Mouse (Mus musculus): ENCODE measurements around the gene Gm20388. TPM values are rescaled to one million over a fixed set of nuclear protein-coding genes. Genes with fewer than 3 reads are reported as not detected.

Gene Gm20388
- polyA plus RNA-seq, 1 experiment = 59.3 TPM

DNA sequence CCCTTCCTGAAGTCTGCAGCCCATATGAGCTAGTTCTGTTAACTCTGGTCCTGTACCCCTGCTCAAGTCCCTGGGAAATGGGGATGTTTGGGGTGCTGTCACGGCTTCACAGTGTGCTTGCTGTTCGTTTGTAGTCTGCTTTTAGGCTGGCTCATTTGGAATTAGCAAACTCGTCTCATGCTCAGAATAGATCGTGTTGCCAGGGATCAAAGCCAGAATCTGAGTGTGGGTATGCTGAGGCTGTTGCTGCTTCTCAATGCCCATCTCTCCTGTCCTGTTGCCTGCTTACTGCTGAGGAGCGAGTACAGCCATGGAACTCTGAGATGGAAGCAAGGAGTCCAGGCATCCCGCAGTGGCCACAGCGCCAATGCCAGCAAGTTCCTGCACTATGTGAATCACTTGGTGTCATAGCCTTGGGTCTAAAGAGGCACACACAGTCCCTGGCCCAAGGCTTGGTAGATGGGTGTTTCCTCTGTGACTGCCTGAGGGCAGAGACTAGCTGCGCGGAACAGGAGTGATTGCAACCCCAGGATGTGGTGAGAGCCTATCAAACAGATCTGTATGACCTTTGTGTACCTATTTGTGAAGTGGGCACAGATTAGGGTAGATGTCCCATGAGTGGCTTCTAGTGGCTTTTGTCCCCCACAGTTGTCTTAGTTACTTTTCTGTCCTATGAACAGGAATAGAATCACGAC lies 4364.9 kb downstream of the Gm20388 start:
- TF ChIP-seq CTCF (IDR thresholded peaks at IDR 0.05; ENCODE audit: borderline replicate concordance, extremely low read depth, insufficient read depth, insufficient read length) = no peak
- TF ChIP-seq POLR2A (IDR thresholded peaks at IDR 0.05; ENCODE audit: borderline replicate concordance, extremely low read depth, insufficient read depth, insufficient read length, poor library complexity, severe bottlenecking) = no peak
- peak; percentile 35 for DNase-seq (ENCODE audit: low read depth)

DNA sequence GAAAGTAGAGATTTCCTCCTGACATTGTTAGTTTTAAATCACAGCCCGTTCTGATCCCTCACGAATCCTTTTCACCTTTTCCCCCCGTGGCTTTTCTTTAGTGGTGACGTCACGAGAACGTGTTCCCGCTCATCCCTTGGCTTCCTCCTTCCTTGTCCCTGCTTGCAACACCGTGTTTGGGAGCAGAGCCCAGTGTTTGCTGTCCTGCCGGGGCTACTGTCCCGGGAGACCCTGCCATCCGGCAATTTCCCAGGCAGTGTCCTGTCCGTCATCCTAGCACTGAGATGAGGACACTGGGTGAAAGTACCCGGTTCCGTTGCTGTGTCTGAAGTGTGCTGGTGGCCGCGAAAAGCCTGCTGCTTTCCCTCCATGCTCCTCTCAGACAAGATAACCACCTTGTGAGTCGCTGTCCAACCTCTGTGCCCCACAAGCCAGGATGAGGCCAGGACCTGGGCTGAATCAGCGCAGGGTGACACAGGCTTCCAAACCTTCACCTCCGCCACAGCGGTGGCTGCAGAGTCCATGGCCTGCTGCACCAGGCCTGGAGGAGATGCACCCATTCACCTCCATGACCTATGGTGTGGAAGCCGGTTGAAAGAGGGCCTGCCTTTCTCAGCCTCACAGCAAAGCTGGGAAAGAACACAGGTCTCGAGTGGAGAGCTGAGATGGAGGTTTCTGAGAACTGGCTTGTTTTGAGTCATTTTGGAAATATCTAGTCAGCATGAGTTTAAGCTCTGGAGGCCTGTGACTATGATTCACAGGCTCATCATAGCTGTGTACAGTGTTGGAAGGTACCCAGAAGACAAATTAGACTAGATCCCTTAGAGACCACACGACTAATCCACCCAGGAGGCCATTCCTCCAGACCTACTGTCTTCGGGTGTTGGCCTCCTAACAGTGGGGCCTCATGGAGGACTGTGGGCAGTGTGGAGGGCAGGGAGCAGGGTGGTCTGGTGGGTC lies 4367.6 kb downstream of the Gm20388 start:
- no peak for DNase-seq (ENCODE audit: low read depth)
- no peak for TF ChIP-seq POLR2A (IDR thresholded peaks at IDR 0.05; ENCODE audit: borderline replicate concordance, extremely low read depth, insufficient read depth, insufficient read length, poor library complexity, severe bottlenecking)
- no peak for TF ChIP-seq CTCF (IDR thresholded peaks at IDR 0.05; ENCODE audit: borderline replicate concordance, extremely low read depth, insufficient read depth, insufficient read length)

DNA sequence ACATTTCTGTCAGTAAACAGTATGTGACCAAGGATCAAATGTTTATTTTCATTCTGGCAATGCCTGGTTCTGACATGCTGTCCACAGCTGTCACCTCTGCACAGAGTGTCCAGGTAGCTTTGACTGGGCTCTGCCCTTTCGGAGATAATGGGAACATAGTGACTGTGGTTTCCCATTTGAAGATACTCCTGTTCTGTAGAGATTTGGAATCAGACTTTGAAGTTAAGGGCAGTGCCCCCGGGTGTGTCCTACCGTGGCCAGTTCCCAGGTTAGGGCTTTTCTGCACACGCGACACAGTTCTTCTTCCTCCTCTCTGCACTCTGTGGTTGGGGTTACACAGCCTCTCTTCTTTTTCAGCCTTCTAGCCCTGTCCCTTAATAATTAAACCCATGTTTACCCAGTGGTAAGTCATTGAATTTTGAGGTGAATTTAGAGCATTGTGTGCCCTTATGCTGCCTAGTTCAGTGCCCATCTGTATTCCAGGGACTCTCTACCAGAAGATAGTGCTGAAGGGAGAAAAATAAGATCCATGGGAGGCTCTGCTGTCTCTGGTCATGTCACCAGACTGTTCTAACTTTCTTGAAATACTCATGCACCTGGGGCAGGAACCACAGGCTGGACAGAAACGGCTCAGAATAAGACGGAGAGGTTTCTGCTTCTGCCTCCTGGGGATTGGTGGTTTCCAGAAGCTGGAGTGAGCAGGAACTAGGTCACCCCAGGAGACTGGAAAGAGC lies 4368.5 kb downstream of the Gm20388 start:
- TF ChIP-seq CTCF (IDR thresholded peaks at IDR 0.05; ENCODE audit: borderline replicate concordance, extremely low read depth, insufficient read depth, insufficient read length) = no peak
- no peak for TF ChIP-seq POLR2A (IDR thresholded peaks at IDR 0.05; ENCODE audit: borderline replicate concordance, extremely low read depth, insufficient read depth, insufficient read length, poor library complexity, severe bottlenecking)
- no peak for DNase-seq (ENCODE audit: low read depth)

DNA sequence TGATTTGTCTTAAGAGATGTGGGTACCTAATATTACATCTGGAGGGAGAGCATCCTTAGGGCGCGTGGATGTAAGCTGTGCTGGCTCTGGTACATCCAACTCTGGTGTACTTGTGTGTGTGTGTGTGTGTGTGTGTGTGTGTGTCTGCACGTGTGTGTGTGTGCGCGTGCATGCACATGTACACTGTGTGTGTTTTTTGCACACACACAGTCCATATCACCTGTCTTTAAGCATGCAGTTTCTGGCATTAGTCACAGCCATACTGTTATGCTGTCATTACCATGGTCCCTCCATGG lies 4369.0 kb downstream of the Gm20388 start:
- TF ChIP-seq CTCF (IDR thresholded peaks at IDR 0.05; ENCODE audit: borderline replicate concordance, extremely low read depth, insufficient read depth, insufficient read length) = no peak
- no peak for DNase-seq (ENCODE audit: low read depth)

DNA sequence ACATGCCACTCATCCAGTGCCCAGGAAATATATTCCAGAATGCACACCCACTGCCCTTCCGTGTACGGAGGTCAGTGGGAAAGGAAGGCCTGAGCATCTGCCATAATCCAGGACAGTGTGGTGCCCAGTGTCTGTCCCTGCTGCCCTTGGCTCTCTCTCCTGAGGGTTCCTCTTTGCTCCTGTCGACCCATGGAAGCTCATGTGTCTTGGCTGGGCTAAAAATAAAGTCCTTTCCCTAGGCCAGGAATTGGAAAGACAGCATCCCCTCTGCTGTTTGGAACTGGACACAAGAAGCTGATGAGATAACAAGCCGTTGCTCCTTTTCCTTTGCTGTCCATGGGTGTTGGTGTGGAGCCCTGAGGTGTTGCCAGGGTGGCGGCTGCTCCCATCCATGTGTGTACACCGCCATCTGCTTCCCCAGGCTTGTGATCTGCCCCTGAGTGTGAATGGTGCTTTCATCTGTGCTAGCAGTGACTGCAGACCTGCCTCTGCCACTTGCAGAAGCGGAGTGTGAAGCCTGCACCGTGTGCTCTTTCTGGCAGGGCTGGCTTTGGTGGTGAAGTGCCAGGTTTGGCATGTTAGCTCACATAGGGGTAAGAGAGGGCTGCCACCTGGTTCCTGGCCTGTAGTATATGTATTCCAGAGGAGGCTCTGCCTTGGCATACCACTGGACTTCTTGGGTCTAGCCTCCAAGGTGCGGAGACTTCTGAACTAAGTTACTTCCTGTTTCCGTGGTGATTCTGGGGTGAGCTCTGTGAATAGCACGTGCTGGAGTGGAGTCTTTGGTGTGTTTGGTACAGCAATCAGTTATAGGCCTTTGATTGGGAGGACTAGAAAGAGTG lies 4371.3 kb downstream of the Gm20388 start:
- DNase-seq (ENCODE audit: low read depth) = peak; percentile 83
- TF ChIP-seq CTCF (IDR thresholded peaks at IDR 0.05; ENCODE audit: borderline replicate concordance, extremely low read depth, insufficient read depth, insufficient read length) (no peak), POLR2A (IDR thresholded peaks at IDR 0.05; ENCODE audit: borderline replicate concordance, extremely low read depth, insufficient read depth, insufficient read length, poor library complexity, severe bottlenecking) (no peak)

DNA sequence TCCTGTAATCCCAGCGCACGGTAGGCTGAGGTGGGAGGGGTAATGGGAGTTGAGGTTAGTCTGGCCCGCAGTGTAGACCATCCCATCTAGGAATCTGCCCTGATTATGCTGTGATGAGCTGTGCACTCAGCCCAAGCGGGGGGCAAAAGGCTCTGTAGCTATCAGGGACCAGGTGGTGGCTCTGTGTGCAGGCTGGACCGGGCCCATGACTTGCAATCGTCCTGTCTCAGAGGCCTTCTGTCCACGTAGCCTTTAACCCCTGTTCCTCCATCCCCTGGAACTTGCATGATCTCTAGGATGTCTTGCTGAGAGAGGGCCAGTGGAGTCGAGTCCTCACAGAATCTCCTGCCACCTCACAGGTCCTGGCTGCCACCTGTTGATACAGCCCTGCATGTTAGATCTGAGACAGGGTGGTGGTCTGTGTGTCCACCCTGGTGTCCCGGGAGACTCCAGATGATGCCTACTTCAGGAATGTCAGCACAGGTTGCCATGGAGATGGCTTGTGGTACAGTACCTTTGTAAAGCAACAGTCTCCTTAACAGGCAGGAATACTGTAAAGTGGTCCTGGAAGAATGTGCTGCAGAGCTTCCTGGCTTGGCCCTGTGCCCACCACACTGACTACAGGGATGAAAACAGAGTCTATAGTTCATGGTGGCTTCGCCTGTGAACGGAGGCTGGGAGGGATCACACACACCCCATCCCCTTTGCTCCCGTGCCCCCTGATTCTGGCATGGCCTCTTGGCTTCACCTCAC lies 4372.4 kb downstream of the Gm20388 start:
- DNase-seq (ENCODE audit: low read depth) = peak; percentile 69
- no peak for TF ChIP-seq CTCF (IDR thresholded peaks at IDR 0.05; ENCODE audit: borderline replicate concordance, extremely low read depth, insufficient read depth, insufficient read length)
- no peak for TF ChIP-seq POLR2A (IDR thresholded peaks at IDR 0.05; ENCODE audit: borderline replicate concordance, extremely low read depth, insufficient read depth, insufficient read length, poor library complexity, severe bottlenecking)

DNA sequence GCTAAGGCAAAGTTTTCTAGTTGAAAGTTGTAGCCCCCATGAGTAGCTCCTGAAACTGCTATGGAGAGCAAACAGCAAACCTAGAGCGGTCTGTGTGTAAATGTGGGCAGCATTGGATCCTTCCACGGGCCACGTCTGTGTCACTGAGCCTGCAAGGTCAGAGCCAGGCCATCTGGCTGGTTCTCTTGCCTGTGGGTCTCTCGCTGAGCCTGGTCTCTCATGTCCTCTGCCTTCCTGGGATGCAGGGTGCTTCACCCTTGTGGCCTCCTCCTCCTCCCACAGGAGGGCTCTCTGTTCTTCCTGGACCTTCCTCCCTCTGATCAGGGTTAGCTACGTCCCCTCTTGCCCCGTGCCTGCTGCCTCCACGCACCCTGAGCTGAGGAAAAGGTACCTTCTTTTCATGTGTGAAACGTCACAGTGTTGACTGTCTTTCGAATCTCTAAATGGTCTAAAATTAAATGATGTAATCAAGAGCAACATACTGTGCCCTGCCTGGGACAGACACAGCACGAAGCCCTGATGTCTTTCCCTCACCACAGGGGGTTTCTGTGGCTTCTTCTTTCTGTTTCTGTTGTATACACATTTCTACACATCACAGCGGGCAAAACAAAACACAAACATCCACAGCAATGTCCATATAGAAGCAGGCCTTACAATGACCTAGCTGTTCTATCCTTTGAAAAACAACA lies 4373.1 kb downstream of the Gm20388 start:
- DNase-seq (ENCODE audit: low read depth) = no peak
- no peak for TF ChIP-seq POLR2A (IDR thresholded peaks at IDR 0.05; ENCODE audit: borderline replicate concordance, extremely low read depth, insufficient read depth, insufficient read length, poor library complexity, severe bottlenecking)
- TF ChIP-seq CTCF (IDR thresholded peaks at IDR 0.05; ENCODE audit: borderline replicate concordance, extremely low read depth, insufficient read depth, insufficient read length) = no peak

DNA sequence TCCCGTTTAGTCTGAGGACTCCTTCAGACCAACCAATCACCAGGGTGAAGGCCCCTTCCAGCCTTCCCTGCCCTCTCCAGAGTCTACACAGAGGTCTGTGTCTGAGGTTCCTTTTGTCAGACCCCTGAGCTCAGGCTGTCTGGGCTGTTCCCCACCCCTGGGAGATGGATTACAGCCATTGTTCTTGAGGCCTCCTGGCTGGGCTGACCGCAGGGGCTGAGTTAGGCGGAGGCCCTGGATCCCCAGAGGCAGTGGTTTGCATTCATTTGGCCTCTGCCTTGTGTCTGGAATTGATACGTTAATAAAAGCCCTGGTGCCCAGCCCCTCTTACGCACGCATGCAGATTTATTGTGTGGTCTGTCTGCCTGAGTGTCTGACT lies 4373.7 kb downstream of the Gm20388 start:
- peak; percentile 94 for DNase-seq (ENCODE audit: low read depth)
- TF ChIP-seq CTCF (IDR thresholded peaks at IDR 0.05; ENCODE audit: borderline replicate concordance, extremely low read depth, insufficient read depth, insufficient read length) (no peak), POLR2A (IDR thresholded peaks at IDR 0.05; ENCODE audit: borderline replicate concordance, extremely low read depth, insufficient read depth, insufficient read length, poor library complexity, severe bottlenecking) (no peak)

DNA sequence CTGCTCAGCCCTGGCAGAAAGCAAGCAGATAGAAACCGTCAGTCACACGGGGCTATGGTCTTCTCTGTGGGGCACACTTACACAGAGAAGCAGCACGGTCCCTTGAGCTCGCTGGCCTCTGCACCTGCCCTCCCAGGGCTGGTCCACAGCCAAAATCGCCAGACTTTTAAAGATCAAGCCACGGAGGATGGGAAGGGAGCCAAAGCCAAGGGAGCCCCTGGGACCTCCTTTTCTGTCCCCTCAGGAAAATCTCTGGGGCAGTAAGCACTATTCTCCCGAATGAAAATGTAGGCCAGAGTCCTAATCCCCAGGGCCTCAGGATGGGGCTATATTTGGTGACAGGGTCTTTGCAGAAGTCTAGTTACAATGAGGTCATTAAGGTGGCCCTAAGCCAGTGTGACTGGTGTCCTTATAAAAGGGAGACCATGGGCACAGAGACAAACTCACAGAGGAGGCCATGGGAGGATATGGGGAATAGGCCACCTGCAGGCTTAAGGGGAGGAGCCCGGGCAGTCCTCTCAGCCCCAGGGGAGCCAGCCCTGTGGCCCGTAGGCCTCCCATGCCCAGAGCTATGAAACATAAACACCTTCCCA lies 4374.4 kb downstream of the Gm20388 start:
- peak; percentile 87 for DNase-seq (ENCODE audit: low read depth)
- TF ChIP-seq CTCF (IDR thresholded peaks at IDR 0.05; ENCODE audit: borderline replicate concordance, extremely low read depth, insufficient read depth, insufficient read length) = no peak
- TF ChIP-seq POLR2A (IDR thresholded peaks at IDR 0.05; ENCODE audit: borderline replicate concordance, extremely low read depth, insufficient read depth, insufficient read length, poor library complexity, severe bottlenecking) = no peak

All from brain, embryonic 14.5 days (tissue).